Mouse (Mus musculus): ENCODE data around the gene Myo10. TPM values are rescaled to one million over a fixed set of nuclear protein-coding genes. Genes with fewer than 3 reads are reported as not detected.

Myo10 gene
- polyA plus RNA-seq, 1 experiment from 2014 or later: 42.0 TPM

GRCm38 (mm10) chr15:25688424-25689283, 66.3 kb downstream of the Myo10 start:
- no peak for ATAC-seq (ENCODE audit: low FRiP score)
- no peaks in the 10 kb centered on the region for H3K9me3 ChIP-seq (replicated peaks)
- H3K4me1 ChIP-seq: peaks cover 38% of the 10 kb centered on the region
- H3K4me2 ChIP-seq (replicated peaks): no peak overlapping the region
- H3K27me3 ChIP-seq: no peaks in the 10 kb centered on the region
- H3K4me3 ChIP-seq: no peak overlapping the region
- H3K36me3 ChIP-seq: no peaks in the 10 kb centered on the region
- no peak overlapping the region for H3K27ac ChIP-seq
- 56% methylated on average over 9 of the region's 9 CpGs for WGBS
- no peak overlapping the region for H3K9ac ChIP-seq

- Histone ChIP-seq H3K4me3 (no peak overlapping the region), H3K9me3 (replicated peaks) (no peaks in the 10 kb centered on the region), H3K4me2 (replicated peaks) (no peak overlapping the region), H3K27ac (no peak overlapping the region), H3K9ac (no peak overlapping the region), H3K36me3 (no peaks in the 10 kb centered on the region), H3K27me3 (no peaks in the 10 kb centered on the region), H3K4me1 (peaks cover 38% of the 10 kb centered on the region)
- peak; percentile 44 for ATAC-seq (ENCODE audit: low FRiP score)
- WGBS: 74% methylated on average over 8 of the region's 8 CpGs
Observed at GRCm38 (mm10) chr15:25689477-25689876, 67.2 kb downstream of the Myo10 start.

- Histone ChIP-seq H3K4me3 (no peak overlapping the region), H3K4me2 (replicated peaks) (no peak overlapping the region), H3K27ac (no peak overlapping the region), H3K36me3 (no peaks in the 10 kb centered on the region), H3K9me3 (replicated peaks) (no peaks in the 10 kb centered on the region), H3K27me3 (no peaks in the 10 kb centered on the region), H3K4me1 (peaks cover 38% of the 10 kb centered on the region), H3K9ac (no peak overlapping the region)
- ATAC-seq (ENCODE audit: low FRiP score): peak; percentile 63
- WGBS: 29% methylated on average over 15 of the region's 15 CpGs
Observed at GRCm38 (mm10) chr15:25690066-25690745, 67.9 kb downstream of the Myo10 start.

GRCm38 (mm10) chr15:25690746-25691105, 68.4 kb downstream of the Myo10 start:
- Histone ChIP-seq H3K9ac (no peak overlapping the region), H3K27ac (no peak overlapping the region), H3K27me3 (no peaks in the 10 kb centered on the region), H3K9me3 (replicated peaks) (no peaks in the 10 kb centered on the region), H3K4me1 (peaks cover 38% of the 10 kb centered on the region), H3K36me3 (no peaks in the 10 kb centered on the region), H3K4me2 (replicated peaks) (no peak overlapping the region), H3K4me3 (no peak overlapping the region)
- ATAC-seq (ENCODE audit: low FRiP score): no peak
- 71% methylated on average over 4 of the region's 4 CpGs for WGBS

GRCm38 (mm10) chr15:25692254-25692950, 70.1 kb downstream of the Myo10 start:
- peaks cover 38% of the 10 kb centered on the region for H3K4me1 ChIP-seq
- H3K27me3 ChIP-seq: no peaks in the 10 kb centered on the region
- H3K9ac ChIP-seq: no peak overlapping the region
- no peak overlapping the region for H3K27ac ChIP-seq
- no peaks in the 10 kb centered on the region for H3K36me3 ChIP-seq
- WGBS: 56% methylated on average over 21 of the region's 21 CpGs
- no peak for ATAC-seq (ENCODE audit: low FRiP score)
- H3K4me2 ChIP-seq (replicated peaks): no peak overlapping the region
- H3K4me3 ChIP-seq: no peak overlapping the region
- no peaks in the 10 kb centered on the region for H3K9me3 ChIP-seq (replicated peaks)

- H3K4me1 ChIP-seq: peaks cover 31% of the 10 kb centered on the region
- no peak overlapping the region for H3K4me3 ChIP-seq
- 85% methylated on average over 11 of the region's 11 CpGs for WGBS
- no peak overlapping the region for H3K9ac ChIP-seq
- H3K36me3 ChIP-seq: no peaks in the 10 kb centered on the region
- H3K4me2 ChIP-seq (replicated peaks): no peak overlapping the region
- no peak for ATAC-seq (ENCODE audit: low FRiP score)
- H3K9me3 ChIP-seq (replicated peaks): no peaks in the 10 kb centered on the region
- no peaks in the 10 kb centered on the region for H3K27me3 ChIP-seq
- no peak overlapping the region for H3K27ac ChIP-seq
Observed at GRCm38 (mm10) chr15:25693708-25694107, 71.4 kb downstream of the Myo10 start.

- H3K9ac ChIP-seq: no peak overlapping the region
- no peaks in the 10 kb centered on the region for H3K9me3 ChIP-seq (replicated peaks)
- WGBS: 97% methylated on average over 4 of the region's 4 CpGs
- ATAC-seq (ENCODE audit: low FRiP score): no peak
- no peaks in the 10 kb centered on the region for H3K36me3 ChIP-seq
- H3K4me3 ChIP-seq: no peak overlapping the region
- H3K4me1 ChIP-seq: peaks cover 21% of the 10 kb centered on the region
- H3K27me3 ChIP-seq: no peaks in the 10 kb centered on the region
- no peak overlapping the region for H3K27ac ChIP-seq
- no peak overlapping the region for H3K4me2 ChIP-seq (replicated peaks)
Observed at GRCm38 (mm10) chr15:25694749-25695148, 72.4 kb downstream of the Myo10 start.

- no peak for ATAC-seq (ENCODE audit: low FRiP score)
- Histone ChIP-seq H3K4me1 (peaks cover 16% of the 10 kb centered on the region), H3K27me3 (no peaks in the 10 kb centered on the region), H3K4me2 (replicated peaks) (no peak overlapping the region), H3K4me3 (no peak overlapping the region), H3K36me3 (no peaks in the 10 kb centered on the region), H3K9me3 (replicated peaks) (no peaks in the 10 kb centered on the region), H3K9ac (no peak overlapping the region), H3K27ac (no peak overlapping the region)
- 93% methylated on average over 3 of the region's 3 CpGs for WGBS
Observed at GRCm38 (mm10) chr15:25695253-25695652, 72.9 kb downstream of the Myo10 start.

GRCm38 (mm10) chr15:25695883-25696282, 73.6 kb downstream of the Myo10 start:
- ATAC-seq (ENCODE audit: low FRiP score): no peak
- 89% methylated on average over 7 of the region's 7 CpGs for WGBS
- no peak overlapping the region for H3K4me3 ChIP-seq
- no peak overlapping the region for H3K9ac ChIP-seq
- H3K4me2 ChIP-seq (replicated peaks): no peak overlapping the region
- H3K27ac ChIP-seq: no peak overlapping the region
- H3K9me3 ChIP-seq (replicated peaks): no peaks in the 10 kb centered on the region
- H3K27me3 ChIP-seq: no peaks in the 10 kb centered on the region
- H3K36me3 ChIP-seq: no peaks in the 10 kb centered on the region
- H3K4me1 ChIP-seq: peaks cover 11% of the 10 kb centered on the region

GRCm38 (mm10) chr15:25696660-25697059, 74.3 kb downstream of the Myo10 start:
- Histone ChIP-seq H3K4me1 (peaks cover 8% of the 10 kb centered on the region), H3K27ac (no peak overlapping the region), H3K36me3 (no peaks in the 10 kb centered on the region), H3K4me3 (no peak overlapping the region), H3K27me3 (no peaks in the 10 kb centered on the region), H3K4me2 (replicated peaks) (no peak overlapping the region), H3K9me3 (replicated peaks) (no peaks in the 10 kb centered on the region), H3K9ac (no peak overlapping the region)
- ATAC-seq (ENCODE audit: low FRiP score): no peak
- WGBS: 86% methylated on average over 6 of the region's 6 CpGs

GRCm38 (mm10) chr15:25699032-25699557, 76.8 kb downstream of the Myo10 start:
- WGBS: 65% methylated on average over 4 of the region's 4 CpGs
- no peaks in the 10 kb centered on the region for H3K4me1 ChIP-seq
- no peak overlapping the region for H3K9ac ChIP-seq
- no peak for ATAC-seq (ENCODE audit: low FRiP score)
- no peaks in the 10 kb centered on the region for H3K27me3 ChIP-seq
- peaks cover 7% of the 10 kb centered on the region for H3K36me3 ChIP-seq
- 0 out of 2 replicates have a peak, but pooled peaks cover 3% of the 10 kb centered on the region for H3K9me3 ChIP-seq (replicated peaks)
- no peak overlapping the region for H3K4me3 ChIP-seq
- no peak overlapping the region for H3K27ac ChIP-seq
- H3K4me2 ChIP-seq (replicated peaks): no peak overlapping the region

- peaks cover 13% of the 10 kb centered on the region for H3K36me3 ChIP-seq
- H3K27me3 ChIP-seq: no peaks in the 10 kb centered on the region
- H3K9me3 ChIP-seq (replicated peaks): 0 out of 2 replicates have a peak, but pooled peaks cover 3% of the 10 kb centered on the region
- WGBS: 98% methylated on average over 5 of the region's 5 CpGs
- H3K27ac ChIP-seq: no peak overlapping the region
- no peak overlapping the region for H3K4me2 ChIP-seq (replicated peaks)
- ATAC-seq (ENCODE audit: low FRiP score): no peak
- no peak overlapping the region for H3K9ac ChIP-seq
- no peaks in the 10 kb centered on the region for H3K4me1 ChIP-seq
- no peak overlapping the region for H3K4me3 ChIP-seq
Observed at GRCm38 (mm10) chr15:25702602-25703001, 80.3 kb downstream of the Myo10 start.

Measured in hindbrain, embryonic 12.5 days (tissue).